Mouse (Mus musculus) myocyte (in vitro differentiated cells): ENCODE measurements around the gene Egln3. TPM values are rescaled to one million over a fixed set of nuclear protein-coding genes. Genes with fewer than 3 reads are reported as not detected.

Experiments
- H3K27me3 ChIP-seq: one replicate; pipeline ENCODE4 v1.6.1; 2011; ENCODE audit not compliant: control insufficient read depth, insufficient read depth, insufficient read length
- H3K36me3 ChIP-seq: one replicate; pipeline ENCODE4 v1.6.1; 2011; ENCODE audit not compliant: control insufficient read depth, insufficient read depth
- H3K4me2 ChIP-seq: one replicate; pipeline ENCODE4 v1.6.1; 2011; ENCODE audit warnings: low read depth, control low read depth
- H3K4me3 ChIP-seq: one replicate; pipeline ENCODE4 v1.5.1; 2011; ENCODE audit warnings: mild to moderate bottlenecking, control low read depth, moderate library complexity
- H3K79me2 ChIP-seq: one replicate; pipeline ENCODE4 v1.6.1; 2011; ENCODE audit not compliant: control insufficient read depth, insufficient read depth
- H3ac ChIP-seq: one replicate; pipeline ENCODE4 v1.6.1; 2011; ENCODE audit not compliant: control insufficient read depth, insufficient read length
- CEBPB ChIP-seq: IDR thresholded peaks from 2 replicates; pipeline ENCODE4 v1.6.1; 2011; ENCODE audit warnings: mild to moderate bottlenecking, moderate library complexity; ENCODE audit not compliant: poor library complexity, insufficient read depth, severe bottlenecking
- E2F4 ChIP-seq: IDR thresholded peaks from one replicate; pipeline ENCODE4 v1.6.1; 2011; ENCODE audit warnings: mild to moderate bottlenecking, control low read depth, moderate library complexity; ENCODE audit not compliant: insufficient read depth
- MAX ChIP-seq: IDR thresholded peaks from one replicate; pipeline ENCODE4 v1.6.1; 2011; ENCODE audit warnings: low read depth, mild to moderate bottlenecking, control low read depth
- MYOD1 ChIP-seq, 3 experiments: IDR thresholded peaks; one replicate each; pipeline ENCODE4 v1.6.1; 2011; ENCODE audit warnings: control low read depth in 2 of 3, low read depth in 2 of 3, mild to moderate bottlenecking in 2 of 3, moderate library complexity in 1 of 3; ENCODE audit not compliant: insufficient read length in 2 of 3, control insufficient read depth in 1 of 3
- MYOG ChIP-seq, 3 experiments: IDR thresholded peaks; one replicate each; pipeline ENCODE4 v1.6.1; 2011; ENCODE audit warnings: control low read depth in 2 of 3, low read depth in 2 of 3, mild to moderate bottlenecking in 2 of 3; ENCODE audit not compliant: insufficient read length in 2 of 3, control insufficient read depth in 1 of 3, insufficient read depth in 1 of 3
- POLR2A ChIP-seq: IDR thresholded peaks from one replicate; pipeline ENCODE4 v1.6.1; 2011; ENCODE audit warnings: low read depth, mild to moderate bottlenecking, control low read depth, moderate library complexity; ENCODE audit not compliant: insufficient read length
- POLR2AphosphoS2 ChIP-seq: IDR thresholded peaks from one replicate; pipeline ENCODE4 v1.6.1; 2011; ENCODE audit warnings: low read depth, control low read depth; ENCODE audit not compliant: insufficient read length
- REST ChIP-seq: IDR thresholded peaks from one replicate; pipeline ENCODE4 v1.6.1; 2011; ENCODE audit warnings: mild to moderate bottlenecking, control low read depth, moderate library complexity; ENCODE audit not compliant: insufficient read depth, insufficient read length
- SRF ChIP-seq: IDR thresholded peaks from one replicate; pipeline ENCODE4 v1.6.1; 2011; ENCODE audit warnings: low read depth; ENCODE audit not compliant: control insufficient read depth, insufficient read length
- TCF12 ChIP-seq: IDR thresholded peaks from one replicate; pipeline ENCODE4 v1.6.1; 2011; ENCODE audit warnings: mild to moderate bottlenecking, control low read depth; ENCODE audit not compliant: poor library complexity, insufficient read depth, severe bottlenecking
- TCF3 ChIP-seq: IDR thresholded peaks from one replicate; pipeline ENCODE4 v1.6.1; 2011; ENCODE audit warnings: low read depth, control low read depth; ENCODE audit not compliant: insufficient read length
- USF1 ChIP-seq: IDR thresholded peaks from one replicate; pipeline ENCODE4 v1.6.1; 2011; ENCODE audit warnings: low read depth, mild to moderate bottlenecking, control low read depth, moderate library complexity
- polyA plus RNA-seq: library from polyadenylated mRNA; unstranded; fragments of >200 nt; fragmentation: generic; extraction: Trizol; gene quantifications from one replicate; pipeline ENCODE4 v1.2.1, GENCODE M21; 2012; ENCODE audit warnings: missing spikeins

Gene Egln3
- polyA plus RNA-seq, 1 experiment: 130 TPM

DNA sequence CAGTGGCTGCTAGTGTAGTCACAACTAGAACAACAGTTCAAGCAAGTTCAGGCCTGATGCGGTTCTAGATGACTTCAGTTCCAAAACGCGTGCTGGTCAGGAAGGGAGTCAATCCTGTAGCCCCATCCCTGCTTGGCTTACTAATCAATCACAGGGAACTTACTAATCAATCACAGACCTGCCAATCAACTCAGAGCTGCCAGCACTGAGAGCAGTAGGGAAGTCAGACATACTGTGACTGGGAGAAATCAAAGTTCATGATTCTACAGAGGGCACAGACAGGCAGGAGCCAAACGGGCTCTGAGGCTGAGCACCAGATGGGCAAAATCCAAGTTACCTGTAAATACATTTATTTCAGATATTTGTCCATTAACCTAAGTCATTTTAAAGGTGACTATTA, 2.1 kb upstream of the Egln3 start:
- Histone ChIP-seq H3K79me2 (peaks cover 28% of the 10 kb centered on the region), H3K4me2 (no peak overlapping the region), H3K36me3 (no peaks in the 10 kb centered on the region), H3K27me3 (no peaks in the 10 kb centered on the region), H3K4me3 (no peak overlapping the region), H3ac (no peak overlapping the region)
- TF ChIP-seq REST (no peak), TCF12 (no peak), MAX (no peak), MYOG (IDR thresholded peaks at IDR 0.05; ENCODE audit: control insufficient read depth in 1 of 3, insufficient read depth in 1 of 3, insufficient read length in 2 of 3, low read depth in 2 of 3) (no peak), POLR2AphosphoS2 (no peak), USF1 (no peak), POLR2A (no peak), TCF3 (no peak), SRF (no peak), CEBPB (no peak), E2F4 (no peak), MYOD1 (IDR thresholded peaks at IDR 0.05; ENCODE audit: control insufficient read depth in 1 of 3, insufficient read length in 2 of 3, low read depth in 2 of 3) (no peak)

DNA sequence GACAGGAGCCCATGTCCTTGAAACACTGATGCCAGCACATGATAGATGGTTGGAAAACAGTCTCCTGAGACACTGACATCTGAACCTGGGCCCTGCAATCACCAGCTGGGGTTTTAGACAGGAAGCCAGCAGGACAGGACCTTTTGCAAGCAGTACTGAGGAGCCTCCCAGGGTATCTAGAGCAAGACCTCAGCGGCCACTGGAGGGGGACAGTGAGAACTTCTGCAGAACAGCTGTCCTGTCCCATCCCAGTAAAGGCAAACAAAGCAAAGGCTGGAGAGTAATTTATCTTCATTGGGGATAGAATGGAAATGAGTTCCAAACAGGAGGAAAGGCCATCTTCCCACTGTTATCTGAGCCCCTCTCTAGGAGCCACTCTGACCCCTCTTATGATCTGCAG, 1.5 kb upstream of the Egln3 start:
- no peak overlapping the region for H3K4me2 ChIP-seq
- peaks cover 33% of the 10 kb centered on the region for H3K79me2 ChIP-seq
- H3ac ChIP-seq: no peak overlapping the region
- TF ChIP-seq E2F4 (no peak), CEBPB (no peak), TCF3 (no peak), REST (no peak), TCF12 (peak; percentile 56), MYOG (IDR thresholded peaks at IDR 0.05; ENCODE audit: control insufficient read depth in 1 of 3, insufficient read depth in 1 of 3, insufficient read length in 2 of 3, low read depth in 2 of 3) (peak in 2 of 3 experiments; percentile 74 to 83), SRF (no peak), MYOD1 (IDR thresholded peaks at IDR 0.05; ENCODE audit: control insufficient read depth in 1 of 3, insufficient read length in 2 of 3, low read depth in 2 of 3) (peak; percentile 78 to 91 (median 79))
- H3K4me3 ChIP-seq: no peak overlapping the region
- no peaks in the 10 kb centered on the region for H3K36me3 ChIP-seq
- no peaks in the 10 kb centered on the region for H3K27me3 ChIP-seq

DNA sequence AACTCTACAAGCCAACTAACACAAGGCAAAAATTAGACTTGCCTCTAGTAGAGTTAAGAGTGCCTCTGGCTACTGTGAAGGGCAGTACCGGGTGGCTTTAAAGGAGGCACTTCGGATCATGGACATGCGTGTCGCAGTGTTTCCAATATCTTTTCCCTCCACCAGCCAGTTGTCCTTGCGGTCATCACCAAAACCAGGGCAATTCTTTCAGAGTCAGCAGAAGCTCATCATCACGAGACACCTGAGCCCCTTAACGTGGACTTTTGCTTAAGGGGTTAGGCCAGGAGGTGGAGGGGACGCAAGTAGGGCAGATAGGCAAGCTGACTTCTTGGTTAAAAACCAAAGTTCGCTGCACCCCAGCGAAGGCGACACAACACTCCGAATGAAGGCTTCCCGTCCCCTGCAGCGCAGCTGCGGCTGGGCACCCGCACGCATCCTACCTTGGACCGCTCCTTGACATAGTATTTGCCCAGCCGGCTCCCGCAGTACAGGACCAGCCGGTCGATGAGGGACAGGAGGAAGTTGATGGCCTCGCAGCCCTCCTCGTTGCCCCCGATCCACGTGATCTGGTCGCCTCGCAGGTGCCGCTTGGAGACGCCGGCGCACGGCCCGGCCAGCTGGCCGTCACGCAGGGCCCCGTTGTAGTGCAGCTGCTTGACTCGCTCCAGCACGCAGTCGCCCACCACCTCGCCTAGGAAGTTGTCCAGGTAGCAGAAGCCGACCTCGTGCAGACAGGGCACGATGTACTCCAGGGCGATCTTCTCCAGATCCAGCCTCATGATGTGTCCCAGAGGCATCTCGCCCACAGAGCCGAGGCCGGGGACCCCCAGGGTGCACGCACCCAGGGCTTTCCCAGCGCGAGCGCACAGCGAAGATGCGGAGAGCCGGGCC, 650 bp downstream of the Egln3 start:
- no peaks in the 10 kb centered on the region for H3K27me3 ChIP-seq
- TF ChIP-seq TCF12: no peak
- TF ChIP-seq POLR2A: peak; percentile 37
- TF ChIP-seq MYOD1 (IDR thresholded peaks at IDR 0.05; ENCODE audit: control insufficient read depth in 1 of 3, insufficient read length in 2 of 3, low read depth in 2 of 3): peak in 2 of 3 experiments; percentile 58 to 86
- TF ChIP-seq MYOG (IDR thresholded peaks at IDR 0.05; ENCODE audit: control insufficient read depth in 1 of 3, insufficient read depth in 1 of 3, insufficient read length in 2 of 3, low read depth in 2 of 3): peak in 2 of 3 experiments; percentile 66 to 83
- TF ChIP-seq TCF3: no peak
- TF ChIP-seq POLR2AphosphoS2: peak; percentile 40
- TF ChIP-seq CEBPB: no peak
- TF ChIP-seq REST: no peak
- H3K36me3 ChIP-seq: no peaks in the 10 kb centered on the region
- peak overlapping the region; percentile 71 for H3K4me2 ChIP-seq
- peak overlapping the region; percentile 57 for H3ac ChIP-seq
- H3K4me3 ChIP-seq: peak overlapping the region; percentile 99
- peaks cover 53% of the 10 kb centered on the region for H3K79me2 ChIP-seq

DNA sequence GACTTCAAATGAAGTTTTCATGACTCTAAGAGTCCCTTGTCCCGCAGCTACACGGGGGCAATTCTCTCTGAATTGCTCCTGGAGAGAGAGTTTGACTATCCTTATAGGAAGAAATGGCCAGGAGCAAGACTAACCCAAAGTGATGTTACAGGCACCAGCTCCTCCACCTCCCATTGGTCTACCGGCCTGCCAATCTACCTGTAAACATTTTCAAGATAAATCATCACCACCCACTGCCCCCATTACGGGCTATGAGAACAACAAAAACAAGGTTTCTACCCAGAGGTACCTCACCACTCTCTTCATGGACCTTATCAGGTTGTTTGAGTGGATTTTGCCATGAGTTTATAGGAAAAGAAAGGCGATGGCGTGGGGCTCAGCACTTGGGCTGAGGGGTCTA, 1.4 kb downstream of the Egln3 start:
- Histone ChIP-seq H3K79me2 (peaks cover 60% of the 10 kb centered on the region), H3K36me3 (no peaks in the 10 kb centered on the region), H3K4me2 (peak overlapping the region; percentile 71), H3ac (peak overlapping the region; percentile 57), H3K4me3 (peak overlapping the region; percentile 99), H3K27me3 (no peaks in the 10 kb centered on the region)
- TF ChIP-seq MYOG (IDR thresholded peaks at IDR 0.05; ENCODE audit: control insufficient read depth in 1 of 3, insufficient read depth in 1 of 3, insufficient read length in 2 of 3, low read depth in 2 of 3) (no peak), TCF12 (no peak), MAX (no peak), E2F4 (no peak), POLR2A (no peak), REST (no peak), MYOD1 (IDR thresholded peaks at IDR 0.05; ENCODE audit: control insufficient read depth in 1 of 3, insufficient read length in 2 of 3, low read depth in 2 of 3) (no peak), POLR2AphosphoS2 (no peak), CEBPB (no peak), USF1 (no peak), SRF (no peak), TCF3 (no peak)

DNA sequence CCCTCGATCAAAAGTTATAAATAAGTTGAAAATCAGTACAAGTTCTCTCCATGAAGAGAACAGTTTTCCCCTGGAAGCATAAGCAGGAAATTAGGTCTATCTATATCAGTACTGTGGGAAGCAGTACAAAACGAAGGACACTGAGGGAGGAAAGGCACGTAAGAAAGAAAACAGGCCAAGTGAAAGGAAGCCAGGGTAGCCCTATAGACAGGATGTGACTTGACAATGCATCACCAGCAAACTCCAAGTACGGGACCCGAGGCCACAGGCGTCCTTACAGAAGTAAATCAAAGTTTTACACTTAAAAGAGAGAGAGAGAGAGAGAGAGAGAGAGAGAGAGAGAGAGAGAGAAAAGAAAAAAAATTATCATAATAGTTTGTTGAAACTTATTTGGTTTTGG, 2.8 kb downstream of the Egln3 start:
- no peak for TF ChIP-seq USF1
- TF ChIP-seq POLR2AphosphoS2: no peak
- Histone ChIP-seq H3K4me3 (peak overlapping the region; percentile 99), H3K4me2 (peak overlapping the region; percentile 71), H3ac (no peak overlapping the region), H3K79me2 (peaks cover 74% of the 10 kb centered on the region), H3K36me3 (peaks cover 9% of the 10 kb centered on the region), H3K27me3 (no peaks in the 10 kb centered on the region)
